Mouse (Mus musculus) bone marrow, adult 2 months (tissue): ENCODE data around the gene 1700086D15Rik.

Experiments used
- CTCF ChIP-seq: fragments of 200-500 bp; IDR thresholded peaks from 2 replicates; pipeline ENCODE4 v1.5.1; 2011; ENCODE audit warnings: low read length, control low read depth; ENCODE audit not compliant: control insufficient read depth, insufficient read depth
- POLR2A ChIP-seq: fragments of 200-500 bp; IDR thresholded peaks from 2 replicates; pipeline ENCODE4 v1.6.1; 2011; ENCODE audit warnings: low read depth, mild to moderate bottlenecking, control low read depth, low read length, borderline replicate concordance; ENCODE audit not compliant: control insufficient read depth

DNA sequence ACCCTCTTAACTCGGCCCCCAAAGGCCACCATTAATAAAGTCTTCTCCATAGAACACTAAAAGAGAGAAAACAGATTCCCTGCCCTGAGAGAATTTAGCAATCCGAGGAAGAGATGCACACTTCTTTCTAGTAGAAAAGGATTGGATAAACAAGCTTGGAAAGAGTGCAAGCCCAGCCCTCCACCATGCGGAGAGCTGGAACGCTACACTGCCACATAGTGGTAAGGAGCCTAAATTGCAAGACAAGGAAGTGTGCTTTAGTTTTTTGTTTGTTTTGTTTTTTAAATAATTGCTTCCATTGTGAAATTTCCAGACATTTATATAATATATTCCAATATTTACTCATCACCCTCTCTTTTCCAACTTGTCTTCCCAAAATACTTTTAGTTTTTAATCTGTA lies 30.6 kb downstream of the 1700086D15Rik start:
- TF ChIP-seq CTCF (0 out of 2 replicates have a peak, but pooled peaks have one; percentile 5), POLR2A (no peak)
